Mouse (Mus musculus) bone marrow macrophage, adult 2 months (primary cell): ENCODE data around the gene Chrm3.

Experiments used
- CTCF ChIP-seq: IDR thresholded peaks from 2 replicates; pipeline ENCODE4 v1.5.1; 2012; ENCODE audit warnings: low read depth, mild to moderate bottlenecking, low read length, moderate library complexity
- POLR2A ChIP-seq: IDR thresholded peaks from 2 replicates; pipeline ENCODE4 v1.6.1; 2012; ENCODE audit warnings: mild to moderate bottlenecking, low read depth, low read length, borderline replicate concordance

DNA sequence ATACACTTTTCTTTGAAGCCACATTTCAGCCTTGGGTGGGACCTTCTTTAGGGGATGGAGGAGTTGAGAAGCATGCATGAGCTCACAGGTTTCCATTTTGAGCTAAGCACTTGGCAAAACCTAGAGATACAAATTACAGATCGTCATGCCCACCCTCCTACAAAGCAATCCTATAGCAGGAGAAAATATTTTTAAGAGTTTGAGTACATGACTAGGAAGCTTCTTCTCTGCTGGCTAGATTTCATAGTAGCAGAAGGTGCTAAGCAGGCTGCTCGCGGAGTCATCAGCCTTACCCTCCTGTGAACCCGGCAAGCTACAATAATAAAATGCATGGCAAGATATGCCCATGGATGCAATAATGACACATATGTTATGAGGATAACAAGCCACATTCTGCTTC is 124.4 kb downstream of the Chrm3 start:
- TF ChIP-seq CTCF (no peak), POLR2A (no peak)
